In the genomic region with DNA sequence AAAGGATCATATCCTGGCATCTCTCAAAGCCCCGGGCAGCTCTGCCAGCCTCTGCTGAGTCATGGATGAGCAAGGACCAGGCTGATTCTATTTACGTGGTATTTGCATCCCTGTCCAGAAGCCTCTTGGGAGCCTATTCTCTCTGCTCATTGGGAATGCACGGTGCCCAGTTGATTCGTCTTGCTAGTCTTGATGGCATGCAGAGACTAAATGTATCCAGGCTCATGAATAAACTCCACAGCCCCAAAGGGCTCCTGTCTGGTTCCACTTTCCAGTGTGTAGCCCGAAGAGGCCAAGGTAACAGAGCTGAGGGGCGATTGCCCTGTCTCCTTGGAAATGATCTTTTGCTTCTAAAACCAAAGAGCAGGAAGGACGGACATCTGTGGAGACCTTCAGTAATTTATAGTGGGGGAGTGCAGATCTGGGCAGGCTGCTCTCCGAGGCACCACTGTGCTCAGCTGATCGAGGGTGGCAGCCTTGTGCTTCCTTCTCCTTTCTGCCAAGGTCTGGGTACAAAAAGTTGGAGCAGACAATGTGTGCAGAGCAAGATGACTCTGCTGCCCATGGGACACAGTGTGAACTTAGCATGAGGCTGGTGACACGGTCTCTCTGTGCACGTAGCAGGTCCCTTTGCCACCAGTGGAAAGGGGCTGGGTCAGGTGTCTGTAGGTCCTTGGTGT, we compare ENCODE assay signal across 8 mouse cellular contexts.
DNase-seq lines count a peak whose midpoint lies in the region; ATAC-seq lines count a peak whose summit lies in the region.
"Had no signal": no experiment of that assay in that cellular context is flagged by ENCODE, and none has a peak within 500 bp of the region (broad histone marks: within the 10 kb centered on the region; RNA-seq: fewer than 3 reads in every experiment).

No protein-coding gene starts in this region.

- no peak for ATAC-seq in limb, embryonic 15.5 days (ENCODE audit: insufficient number of reproducible peaks, low FRiP score, low TSS enrichment, low read depth)
- ATAC-seq in megakaryocyte-erythroid progenitor cell, adult 5-6 weeks (replicated peaks; ENCODE audit: low FRiP score, low TSS enrichment, poor library complexity, severe bottlenecking), result no peak

- peak overlapping the region; percentile 74; the same call in 1 of the 2 replicates for H3K4me2 ChIP-seq in limb, embryonic 15.5 days

- 55% methylated on average over 11 of the region's 11 CpGs for WGBS in hindbrain, embryonic 10.5 days
- WGBS in limb, embryonic 15.5 days, result 65% methylated on average over 11 of the region's 11 CpGs

- no peaks in the 10 kb centered on the region for H3K9me3 ChIP-seq in hindbrain, embryonic 10.5 days
- no peaks in the 10 kb centered on the region for H3K9me3 ChIP-seq in limb, embryonic 15.5 days
- H3K9me3 ChIP-seq: megakaryocyte, embryonic 14.5 days had no signal

- H3K27ac ChIP-seq in hindbrain, embryonic 10.5 days, result peak overlapping the region; percentile 92
- H3K27ac ChIP-seq in limb, embryonic 15.5 days, result peak overlapping the region; percentile 79

- no peaks in the 10 kb centered on the region for H3K27me3 ChIP-seq in hindbrain, embryonic 10.5 days (ENCODE audit: insufficient read depth, poor library complexity, severe bottlenecking)
- no peaks in the 10 kb centered on the region for H3K27me3 ChIP-seq in limb, embryonic 15.5 days

- H3K4me3 ChIP-seq in hindbrain, embryonic 10.5 days, result peak overlapping the region; percentile 57
- H3K4me3 ChIP-seq in limb, embryonic 15.5 days, result 0 out of 2 replicates have a peak overlapping the region, but pooled peaks have one; percentile 39

- no peaks in the 10 kb centered on the region for H3K36me3 ChIP-seq in hindbrain, embryonic 10.5 days
- no peaks in the 10 kb centered on the region for H3K36me3 ChIP-seq in limb, embryonic 15.5 days

- no peak overlapping the region for H3K9ac ChIP-seq in limb, embryonic 15.5 days

- DNase-seq in urinary bladder, postnatal 14 days (ENCODE audit: low spot score), result peak; percentile 23
- DNase-seq in urinary bladder, postnatal 25 days (ENCODE audit: low spot score), result no peak
- peak; percentile 52 for DNase-seq in embryo, embryonic 10.5 days (ENCODE audit: low spot score)
- peak; percentile 41 for DNase-seq in hindbrain, embryonic 10.5 days (ENCODE audit: low spot score)
- DNase-seq in urinary bladder, postnatal 36 days (ENCODE audit: low spot score in 2 of 2), result no peak

- H3K4me1 ChIP-seq in hindbrain, embryonic 10.5 days (replicated peaks), result peaks cover 38% of the 10 kb centered on the region
- H3K4me1 ChIP-seq in limb, embryonic 15.5 days, result peaks cover 26% of the 10 kb centered on the region

Comparison
In these comparisons a context has a peak if more than half of its experiments do, and no peak if none do; other contexts are left out.
1. DNase-seq: peak in urinary bladder, postnatal 14 days (single experiment), embryo, embryonic 10.5 days (single experiment) and hindbrain, embryonic 10.5 days (single experiment); none in urinary bladder, postnatal 25 days (single experiment) and urinary bladder, postnatal 36 days (0 of 2).